Mouse (Mus musculus) lung, postnatal 0 days (tissue): ENCODE results near the gene Rac3. TPM values are rescaled to one million over a fixed set of nuclear protein-coding genes. Genes with fewer than 3 reads are reported as not detected.
A peak's percentile ranks its signal among the peaks of the same experiment; 100 is the strongest.
"Not testable (repeated sequence)": the region's sequence is repeated elsewhere in the genome, so short reads cannot be mapped to it uniquely, and the experiment has no call there.

Experiments
- ATAC-seq: fragments of 200-750 bp; cut with Nextera tagmentation; 2 replicates; pipeline ENCODE4 v1.8.0; 2017; ENCODE audit warnings: moderate library complexity
- DNase-seq: peaks from one replicate; pipeline ENCODE4 v3.0.0-alpha.2; 2016; ENCODE audit warnings: low spot score
- H3K27ac ChIP-seq: fragments of 300-500 bp; sonication (generic); 2 replicates; pipeline ENCODE4 v1.5.1; 2014; ENCODE audit warnings: antibody characterized with exemption, mild to moderate bottlenecking, low read length, mixed read lengths
- H3K27me3 ChIP-seq: fragments of 300-500 bp; sonication (generic); replicated peaks from 2 replicates; pipeline ENCODE4 v1.6.1; 2014; ENCODE audit warnings: low read length, mixed read lengths; ENCODE audit not compliant: insufficient read depth
- H3K36me3 ChIP-seq: fragments of 300-500 bp; sonication (generic); 2 replicates; pipeline ENCODE4 v1.6.1; 2014; ENCODE audit warnings: low read length, mixed read lengths; ENCODE audit not compliant: insufficient read depth
- H3K4me1 ChIP-seq: fragments of 300-500 bp; sonication (generic); 2 replicates; pipeline ENCODE4 v1.6.1; 2014; ENCODE audit warnings: antibody characterized with exemption, low read depth, low read length, mixed read lengths; ENCODE audit not compliant: insufficient read depth
- H3K4me2 ChIP-seq: fragments of 300-500 bp; sonication (generic); replicated peaks from 2 replicates; pipeline ENCODE4 v1.6.1; 2014; ENCODE audit warnings: low read depth, mild to moderate bottlenecking, low read length, moderate library complexity, mixed read lengths
- H3K4me3 ChIP-seq: fragments of 300-500 bp; sonication (generic); 2 replicates; pipeline ENCODE4 v1.5.1; 2014; ENCODE audit warnings: low read depth, low read length
- H3K9ac ChIP-seq: fragments of 300-500 bp; sonication (generic); replicated peaks from 2 replicates; pipeline ENCODE4 v1.6.1; 2014; ENCODE audit warnings: low read depth, mild to moderate bottlenecking
- H3K9me3 ChIP-seq: fragments of 300-500 bp; sonication (generic); 2 replicates; pipeline ENCODE4 v1.6.1; 2016; ENCODE audit warnings: low read length, mixed read lengths
- CTCF ChIP-seq: IDR thresholded peaks from 2 replicates; pipeline ENCODE4 v1.5.1; 2016; ENCODE audit warnings: antibody characterized with exemption, mild to moderate bottlenecking
- EP300 ChIP-seq: IDR thresholded peaks from 2 replicates; pipeline ENCODE4 v1.6.1; 2016; ENCODE audit warnings: antibody characterized with exemption, mild to moderate bottlenecking, control low read depth
- WGBS: fragments of 180-500 bp; shearing (Covaris S2); extraction: QIAGEN DNeasy Blood & Tissue Kit; methylation state at CpG from one replicate; pipeline ENCODE4 v1.1.7; 2014; 5-methylcytosine and 5-hydroxymethylcytosine counted together
- polyA plus RNA-seq: library from polyadenylated mRNA; unstranded; fragments of >200 nt; fragmentation: Nextera tagmentation; extraction: Ambion mirVana; gene quantifications from 2 replicates; pipeline ENCODE4 v1.2.1, GENCODE M21; 2015

Rac3 gene
- polyA plus RNA-seq, 1 experiment from 2014 or later, result 61.9 TPM

DNA sequence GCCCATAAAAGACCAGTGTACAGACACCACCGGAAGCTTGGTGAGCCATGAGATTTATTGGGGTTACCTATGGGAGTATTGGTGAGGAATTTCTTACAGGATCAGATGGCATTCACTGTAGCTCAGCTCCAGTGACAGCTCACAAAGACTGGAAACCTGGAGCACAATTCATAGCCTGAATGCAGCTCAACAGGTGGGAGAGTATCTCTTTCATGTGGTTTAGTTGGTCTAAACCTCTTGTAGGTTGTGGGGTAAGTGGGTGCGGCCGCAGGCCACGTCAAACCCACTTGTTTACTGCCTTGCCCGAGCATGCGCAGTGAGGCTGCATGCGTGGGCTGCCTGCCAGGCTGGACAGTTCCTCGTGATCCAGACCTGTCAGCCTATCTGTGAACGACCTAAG is 39.0 kb downstream of the Rac3 start:
- no peak for DNase-seq
- ATAC-seq, result no peak
- Histone ChIP-seq H3K4me2 (no peak overlapping the region), H3K4me3 (no peak overlapping the region), H3K9ac (no peak overlapping the region), H3K27me3 (no peaks in the 10 kb centered on the region), H3K27ac (no peak overlapping the region), H3K4me1 (0 out of 2 replicates have a peak, but pooled peaks cover 4% of the 10 kb centered on the region), H3K9me3 (no peaks in the 10 kb centered on the region), H3K36me3 (no peaks in the 10 kb centered on the region)
- TF ChIP-seq EP300, result no peak
- TF ChIP-seq CTCF, result no peak
- 83% methylated on average over 9 of the region's 9 CpGs for WGBS

GRCm38 (mm10) chr11:120761811-120762671 is 40.8 kb downstream of the Rac3 start:
- 55% methylated on average over 14 of the region's 14 CpGs for WGBS
- ATAC-seq, result peak; percentile 76
- H3K4me2 ChIP-seq, result no peak overlapping the region
- H3K4me3 ChIP-seq, result no peak overlapping the region
- H3K9ac ChIP-seq, result no peak overlapping the region
- 0 out of 2 replicates have a peak, but pooled peaks cover 4% of the 10 kb centered on the region for H3K4me1 ChIP-seq
- H3K36me3 ChIP-seq, result no peaks in the 10 kb centered on the region
- no peaks in the 10 kb centered on the region for H3K9me3 ChIP-seq
- H3K27ac ChIP-seq, result peak overlapping the region; percentile 54
- peak; percentile 52 for DNase-seq
- no peak for TF ChIP-seq CTCF
- 0 out of 2 replicates have a peak, but pooled peaks have one; percentile 54 for TF ChIP-seq EP300
- no peaks in the 10 kb centered on the region for H3K27me3 ChIP-seq

DNA sequence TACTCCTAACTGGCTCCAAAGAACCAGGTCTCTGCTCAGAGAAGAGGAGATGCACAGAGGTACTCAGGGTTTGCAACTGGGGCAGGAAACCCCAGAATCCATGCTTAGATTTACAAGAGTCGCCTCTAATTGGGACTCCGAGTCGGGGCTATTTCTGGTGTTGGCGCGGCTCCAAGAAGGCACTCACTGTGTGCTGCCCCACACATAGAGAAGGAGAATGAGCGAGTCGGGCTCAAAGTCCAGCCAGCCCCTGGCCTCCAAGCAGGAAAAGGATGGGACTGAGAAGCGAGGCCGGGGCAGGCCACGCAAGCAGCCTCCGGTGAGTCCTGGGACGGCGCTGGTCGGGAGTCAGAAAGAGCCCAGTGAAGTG is 41.4 kb downstream of the Rac3 start, which contains the start of gene Hmga1b:
Gene Hmga1b, plus strand, starts transcription at position 123 of the 370 bp plus-strand sequence.
- H3K9me3 ChIP-seq, H3K36me3 ChIP-seq, H3K27me3 ChIP-seq, DNase-seq, H3K4me2 ChIP-seq, H3K4me1 ChIP-seq, H3K9ac ChIP-seq, H3K4me3 ChIP-seq: not testable (repeated sequence)
- WGBS, result 11% methylated on average over 13 of the region's 14 CpGs
- peak within 1 kb of the TSS; percentile 54 for H3K27ac ChIP-seq
- peak; percentile 42; the same call in 1 of the 2 replicates for ATAC-seq

- H3K4me2 ChIP-seq, H3K27me3 ChIP-seq: not testable (repeated sequence)
- WGBS, result 26% methylated on average over 2 of the region's 23 CpGs
Observed at GRCm38 (mm10) chr11:120763121-120763999, 42.1 kb downstream of the Rac3 start.

GRCm38 (mm10) chr11:120767023-120767422 is 45.8 kb downstream of the Rac3 start:
- 61% methylated on average over 3 of the region's 7 CpGs for WGBS
- ATAC-seq, H3K4me2 ChIP-seq: not testable (repeated sequence)

More at GRCm38 (mm10) chr11:120763121-120763999, 42.1 kb downstream of the Rac3 start:
- H3K27ac ChIP-seq, H3K9me3 ChIP-seq, H3K9ac ChIP-seq, H3K4me1 ChIP-seq, H3K36me3 ChIP-seq, H3K4me3 ChIP-seq, DNase-seq: not testable (repeated sequence)
- peak; percentile 38 for ATAC-seq

DNA sequence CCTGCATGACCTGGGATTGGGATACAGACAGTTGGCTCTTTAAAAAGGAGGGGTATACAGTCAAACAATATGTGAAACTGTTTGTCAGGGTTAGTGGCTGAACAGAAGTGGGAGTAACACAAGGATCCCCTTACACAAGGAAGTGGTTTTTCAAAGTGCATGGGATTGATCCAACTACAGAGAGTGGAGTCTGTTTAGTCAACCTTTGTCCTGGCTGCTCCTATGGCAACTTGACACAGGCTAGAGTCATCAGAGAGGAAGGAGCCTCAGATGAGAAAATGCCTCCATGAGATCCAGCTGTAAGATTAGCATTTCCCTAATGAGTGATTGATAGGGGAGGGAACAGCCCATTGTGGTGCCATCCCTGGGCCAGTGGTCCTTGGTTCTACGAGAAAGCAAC is 46.9 kb downstream of the Rac3 start:
- Histone ChIP-seq H3K9ac (no peak overlapping the region), H3K27me3 (no peaks in the 10 kb centered on the region), H3K9me3 (no peaks in the 10 kb centered on the region), H3K27ac (no peak overlapping the region), H3K4me3 (no peak overlapping the region), H3K36me3 (no peaks in the 10 kb centered on the region), H3K4me2 (no peak overlapping the region), H3K4me1 (no peaks in the 10 kb centered on the region)
- WGBS, result 64% methylated on average over 1 of the region's 1 CpGs
- no peak for TF ChIP-seq EP300
- TF ChIP-seq CTCF, result no peak
- DNase-seq (peak; percentile 60), ATAC-seq (peak; percentile 55; the same call in 1 of the 2 replicates)

More at GRCm38 (mm10) chr11:120767023-120767422, 45.8 kb downstream of the Rac3 start:
- H3K9me3 ChIP-seq, H3K27ac ChIP-seq, H3K4me3 ChIP-seq, H3K27me3 ChIP-seq, DNase-seq, H3K9ac ChIP-seq, H3K4me1 ChIP-seq, H3K36me3 ChIP-seq: not testable (repeated sequence)
